Mouse (Mus musculus): ENCODE results near the gene Lrrc32.

Gene Lrrc32

DNA sequence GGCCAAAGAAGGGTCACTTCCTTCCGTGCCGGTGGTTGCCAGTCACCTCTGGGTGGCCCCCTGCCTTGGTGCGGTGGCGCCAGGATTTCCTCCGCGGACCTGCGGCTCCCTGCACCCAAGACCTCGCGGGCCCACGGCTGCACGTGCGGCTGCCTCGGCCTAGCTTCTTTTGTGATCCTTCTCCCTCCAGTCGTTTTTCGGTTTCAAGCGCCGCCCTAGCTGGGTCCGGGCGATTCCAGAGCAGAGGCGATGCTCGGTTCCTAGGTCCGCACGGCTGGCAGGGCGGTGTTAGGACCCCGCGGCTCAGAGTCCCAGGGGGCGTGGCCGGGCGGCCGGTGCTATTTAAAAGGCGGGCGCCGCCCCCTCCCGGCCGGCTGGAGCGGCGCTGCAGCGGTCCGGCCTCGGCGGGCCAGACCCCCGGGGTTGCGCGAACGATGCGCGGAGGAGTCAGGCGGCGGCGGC lies 571 bp downstream of the Lrrc32 start:
- no peak for DNase-seq

DNA sequence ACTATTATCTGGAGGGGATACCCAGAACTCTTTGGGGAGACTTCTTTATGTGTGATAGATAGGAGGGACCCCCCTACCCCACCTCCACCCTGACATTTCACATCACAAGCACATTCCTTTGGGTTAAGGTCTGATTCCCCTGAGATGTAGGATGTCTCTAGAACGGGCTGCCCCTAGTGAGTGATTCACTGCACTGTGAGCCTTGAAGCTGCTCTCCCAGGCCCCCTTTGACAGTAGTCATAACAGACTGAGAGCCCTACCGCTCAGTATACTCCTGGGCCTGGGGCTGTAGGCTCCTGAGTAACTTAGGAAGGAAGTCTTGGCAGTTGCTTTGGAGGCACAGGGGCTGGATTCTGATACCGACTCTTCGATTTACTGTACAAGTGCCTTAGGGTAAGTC lies 1.2 kb downstream of the Lrrc32 start:
- no peak for DNase-seq

DNA sequence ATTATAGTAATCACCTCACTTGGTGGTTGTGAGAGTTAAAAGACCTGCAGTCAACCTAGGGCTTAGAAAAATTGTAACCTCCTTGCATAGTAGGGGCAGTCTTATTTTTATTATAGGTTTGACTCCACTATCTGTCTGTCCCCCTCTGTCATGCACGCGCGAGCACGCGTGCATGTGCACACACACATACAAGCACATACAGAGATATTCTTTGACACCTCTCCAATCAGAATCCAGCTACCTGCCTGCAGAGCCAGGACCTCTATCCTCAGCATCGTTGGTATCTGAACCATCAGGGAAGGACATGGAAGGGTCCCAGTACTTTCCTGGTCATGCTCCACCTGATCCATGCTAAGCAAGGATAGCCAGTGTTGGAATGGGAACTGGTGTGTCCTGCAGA lies 1.8 kb downstream of the Lrrc32 start:
- DNase-seq = no peak

DNA sequence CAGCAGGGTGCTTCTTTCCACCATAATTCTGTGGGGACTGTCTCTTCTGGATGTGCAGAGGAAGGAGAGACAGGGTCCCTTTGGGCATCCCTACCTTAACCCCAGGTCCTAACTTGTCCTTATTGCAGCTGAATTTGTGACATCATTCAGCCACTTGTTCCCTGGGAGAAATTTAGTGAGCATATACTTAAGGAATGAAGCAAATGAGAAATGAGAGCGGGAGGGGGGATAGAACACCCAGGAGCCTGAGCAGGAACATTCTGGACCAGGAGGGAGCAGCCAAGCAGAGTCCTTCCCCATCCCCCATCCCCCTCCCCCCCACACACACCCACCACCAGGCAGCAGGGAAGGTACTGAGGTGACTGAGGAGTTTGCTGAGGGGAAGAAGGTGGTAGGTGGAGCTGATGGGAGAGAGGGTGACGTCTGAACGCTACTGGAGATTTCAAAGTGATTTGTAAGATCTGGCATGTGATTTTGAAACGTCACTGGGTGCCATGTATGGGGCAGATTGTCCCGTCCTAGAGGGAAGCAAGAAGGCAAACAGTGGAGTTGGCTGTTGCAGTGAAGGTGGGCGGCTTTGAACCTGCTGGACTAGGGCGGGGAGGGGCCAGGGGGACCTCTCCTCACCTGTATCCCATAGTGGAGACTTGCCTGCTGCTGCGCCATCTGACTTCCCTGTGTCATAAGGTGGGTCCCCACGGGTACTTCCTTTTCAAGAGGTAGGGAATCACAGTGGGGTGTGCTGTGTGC lies 2.5 kb downstream of the Lrrc32 start:
- no peak for DNase-seq

DNA sequence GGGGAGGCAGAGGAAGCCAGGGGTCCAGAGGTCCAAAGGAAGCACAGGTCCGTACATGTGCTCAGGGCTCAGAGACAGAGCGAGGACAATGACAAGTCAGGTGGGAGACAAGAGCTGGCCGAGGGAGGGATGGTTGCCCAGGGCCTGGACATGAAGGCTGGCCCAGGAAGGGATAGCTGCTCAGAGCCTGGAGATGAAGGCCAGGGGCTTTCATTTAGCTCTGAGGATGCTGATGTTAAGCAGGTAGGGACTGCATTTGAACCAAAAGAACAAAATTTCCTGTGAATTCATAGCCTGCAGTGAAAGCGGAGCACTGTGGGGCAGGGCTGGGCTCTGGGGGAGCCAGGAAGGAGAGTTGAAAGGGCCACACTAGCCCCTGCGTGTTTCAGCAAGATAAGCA lies 3.2 kb downstream of the Lrrc32 start:
- no peak for DNase-seq

DNA sequence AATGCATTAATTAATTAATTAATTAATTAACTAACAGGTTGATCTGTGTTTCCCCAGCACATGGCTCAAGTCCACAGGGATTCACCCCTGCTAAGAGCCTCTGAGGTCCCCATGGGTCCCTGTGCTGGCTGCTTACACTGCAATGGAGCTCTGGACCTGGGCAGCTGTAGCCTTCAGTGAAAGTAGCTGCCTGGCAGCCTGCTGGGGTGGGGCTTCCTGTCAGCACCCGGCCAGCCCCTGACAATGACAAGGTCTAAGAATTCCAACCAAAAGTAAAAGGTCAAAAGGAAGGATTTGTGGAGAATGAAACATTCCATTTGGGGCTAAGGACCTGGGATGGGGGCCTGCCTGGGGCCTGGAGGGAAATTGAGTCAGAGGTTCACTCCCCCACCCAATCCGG lies 4.2 kb downstream of the Lrrc32 start:
- no peak for DNase-seq

DNA sequence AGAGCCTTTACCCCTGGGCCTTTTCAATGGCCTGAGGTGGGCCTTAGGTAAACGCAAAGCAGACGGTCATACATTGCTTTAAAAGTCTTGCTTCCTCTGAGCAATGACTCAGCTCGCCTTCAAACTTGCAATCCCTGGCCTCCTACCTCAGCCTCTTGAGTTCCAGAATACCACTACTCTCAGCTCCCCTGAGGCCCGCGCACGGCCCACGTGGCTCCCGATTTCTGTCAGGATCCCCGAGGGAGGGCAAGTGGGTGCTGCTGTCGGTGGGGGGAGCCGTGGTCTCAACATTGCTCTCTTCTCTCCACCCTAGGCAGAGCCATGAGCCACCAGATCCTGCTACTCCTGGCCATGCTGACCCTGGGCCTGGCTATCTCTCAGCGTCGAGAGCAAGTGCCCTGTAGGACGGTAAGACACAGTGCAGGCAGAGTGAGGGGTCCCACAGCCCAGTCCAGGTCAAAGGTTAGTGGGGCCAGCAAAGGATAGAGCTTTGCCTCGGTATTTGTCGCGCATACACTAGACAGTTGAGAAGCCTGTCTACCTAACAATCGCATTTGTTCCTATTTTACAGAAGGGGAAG lies 4.9 kb downstream of the Lrrc32 start:
- DNase-seq = no peak

DNA sequence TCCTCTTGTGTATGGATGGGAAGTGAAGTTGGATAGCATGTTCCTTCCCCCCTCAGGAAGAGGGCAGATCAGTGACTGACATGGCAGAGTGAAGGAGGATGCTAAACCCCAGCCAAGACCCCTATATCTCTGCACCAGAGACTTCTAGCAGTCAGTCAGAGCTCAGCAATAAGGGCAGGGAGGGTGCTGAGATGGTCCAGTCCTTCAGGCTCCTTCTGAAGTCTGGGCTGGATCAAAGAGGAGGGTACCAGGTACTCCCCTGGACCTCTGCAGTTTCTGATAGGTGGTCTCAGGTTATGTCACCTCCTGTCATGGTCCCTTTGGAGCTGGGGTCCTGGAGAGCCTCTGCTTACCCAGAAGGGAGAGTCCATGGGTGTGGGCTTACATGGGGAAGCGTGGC lies 6.5 kb downstream of the Lrrc32 start:
- no peak for DNase-seq

DNA sequence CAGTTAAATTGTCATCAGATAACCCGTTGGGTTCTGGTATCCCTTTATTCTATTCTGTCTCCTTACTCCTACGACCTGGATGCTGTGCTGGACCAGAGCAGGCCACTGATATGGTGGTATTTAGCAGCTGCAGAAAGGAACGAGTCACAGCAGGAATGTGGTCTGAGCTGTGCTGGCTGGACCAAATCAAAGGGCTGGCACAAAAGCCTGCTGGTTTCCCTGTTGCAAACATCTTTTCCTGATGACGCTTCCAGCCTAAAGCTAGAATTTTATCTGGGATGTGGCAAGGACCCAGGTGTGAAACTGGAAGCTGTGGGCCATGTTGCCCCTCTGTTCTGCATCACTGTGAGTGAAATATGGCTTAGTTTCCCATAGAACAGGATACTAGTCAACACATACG lies 8.4 kb downstream of the Lrrc32 start:
- no peak for DNase-seq

DNA sequence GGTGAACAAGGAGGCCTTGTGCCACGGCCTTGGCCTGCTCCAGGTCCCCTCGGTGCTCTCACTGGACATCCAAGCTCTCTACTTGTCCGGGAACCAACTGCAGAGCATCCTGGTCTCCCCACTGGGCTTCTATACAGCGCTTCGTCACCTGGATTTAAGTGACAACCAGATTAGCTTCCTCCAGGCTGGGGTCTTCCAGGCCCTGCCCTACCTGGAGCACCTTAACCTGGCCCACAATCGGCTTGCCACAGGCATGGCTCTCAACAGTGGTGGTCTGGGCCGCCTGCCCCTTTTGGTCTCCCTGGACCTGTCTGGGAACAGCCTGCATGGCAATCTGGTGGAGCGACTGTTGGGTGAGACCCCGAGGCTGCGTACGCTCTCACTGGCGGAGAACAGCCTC lies 9.0 kb downstream of the Lrrc32 start:
- no peak for DNase-seq

DNA sequence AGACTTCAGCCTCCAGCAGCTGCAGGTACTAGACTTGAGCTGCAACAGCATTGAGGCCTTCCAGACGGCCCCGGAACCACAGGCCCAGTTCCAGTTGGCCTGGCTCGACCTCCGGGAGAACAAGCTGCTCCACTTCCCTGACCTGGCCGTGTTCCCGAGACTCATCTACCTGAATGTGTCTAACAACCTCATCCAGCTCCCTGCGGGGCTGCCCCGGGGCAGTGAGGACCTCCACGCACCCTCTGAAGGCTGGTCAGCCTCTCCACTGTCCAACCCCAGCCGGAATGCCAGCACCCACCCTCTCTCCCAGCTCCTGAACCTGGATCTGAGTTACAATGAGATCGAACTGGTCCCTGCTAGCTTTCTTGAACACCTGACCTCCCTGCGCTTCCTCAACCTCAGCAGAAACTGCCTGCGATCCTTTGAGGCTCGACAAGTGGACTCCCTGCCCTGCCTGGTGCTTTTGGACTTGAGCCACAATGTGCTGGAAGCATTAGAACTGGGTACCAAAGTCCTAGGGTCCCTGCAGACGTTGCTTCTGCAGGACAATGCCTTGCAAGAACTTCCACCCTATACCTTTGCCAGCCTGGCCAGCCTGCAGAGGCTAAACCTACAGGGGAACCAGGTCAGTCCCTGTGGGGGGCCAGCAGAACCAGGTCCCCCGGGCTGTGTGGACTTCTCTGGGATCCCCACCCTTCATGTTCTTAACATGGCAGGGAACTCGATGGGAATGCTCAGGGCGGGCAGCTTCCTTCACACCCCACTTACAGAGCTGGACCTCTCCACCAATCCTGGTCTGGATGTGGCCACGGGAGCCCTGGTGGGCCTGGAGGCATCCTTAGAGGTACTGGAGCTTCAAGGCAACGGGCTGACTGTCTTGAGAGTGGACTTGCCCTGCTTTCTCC lies 9.8 kb downstream of the Lrrc32 start:
- peak; percentile 78 for DNase-seq

DNA sequence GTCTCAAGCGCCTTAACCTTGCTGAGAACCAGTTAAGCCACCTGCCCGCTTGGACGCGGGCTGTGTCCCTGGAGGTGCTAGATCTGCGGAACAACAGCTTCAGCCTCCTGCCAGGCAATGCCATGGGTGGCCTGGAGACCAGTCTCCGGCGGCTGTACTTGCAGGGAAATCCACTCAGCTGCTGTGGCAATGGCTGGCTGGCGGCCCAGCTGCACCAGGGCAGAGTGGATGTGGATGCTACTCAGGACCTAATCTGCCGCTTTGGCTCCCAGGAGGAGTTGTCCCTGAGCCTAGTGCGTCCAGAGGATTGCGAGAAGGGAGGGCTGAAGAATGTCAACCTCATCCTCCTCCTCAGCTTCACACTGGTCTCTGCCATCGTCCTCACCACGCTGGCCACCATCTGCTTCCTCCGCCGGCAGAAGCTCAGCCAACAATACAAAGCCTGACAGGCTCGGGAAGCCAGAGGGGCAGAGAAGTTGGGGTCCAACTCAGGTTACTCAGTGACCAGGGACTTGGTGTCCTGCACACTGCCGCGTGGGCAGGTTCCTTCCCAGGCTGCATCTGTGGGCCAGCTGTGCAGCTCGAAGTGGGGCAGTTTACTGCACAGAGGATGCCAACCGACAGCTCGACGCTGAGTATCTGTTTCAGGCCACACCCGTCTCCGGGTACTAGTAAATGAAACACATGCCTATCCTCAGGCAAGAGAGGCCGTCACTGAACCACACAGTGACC lies 10.6 kb downstream of the Lrrc32 start:
- DNase-seq = peak; percentile 56

DNA sequence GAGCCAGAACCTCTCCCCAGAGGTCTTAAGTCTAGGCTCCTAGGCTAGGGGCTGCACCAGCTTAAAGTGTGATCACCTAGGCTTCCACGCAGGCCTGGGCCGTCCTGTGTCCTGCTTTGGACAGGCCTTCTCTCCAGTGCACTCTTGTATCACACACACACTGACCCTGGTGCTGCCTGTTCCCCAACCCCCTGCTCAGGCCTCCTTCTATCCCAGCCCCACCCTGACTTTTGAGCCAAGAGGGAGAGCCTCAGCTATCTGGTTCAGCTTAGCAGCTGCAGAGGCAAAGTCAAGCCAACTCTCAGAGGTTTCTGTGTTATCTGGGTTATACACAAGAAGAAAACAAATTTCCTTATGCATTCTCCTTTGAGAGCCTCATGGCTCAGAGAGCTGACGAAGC lies 11.4 kb downstream of the Lrrc32 start:
- DNase-seq = no peak

DNA sequence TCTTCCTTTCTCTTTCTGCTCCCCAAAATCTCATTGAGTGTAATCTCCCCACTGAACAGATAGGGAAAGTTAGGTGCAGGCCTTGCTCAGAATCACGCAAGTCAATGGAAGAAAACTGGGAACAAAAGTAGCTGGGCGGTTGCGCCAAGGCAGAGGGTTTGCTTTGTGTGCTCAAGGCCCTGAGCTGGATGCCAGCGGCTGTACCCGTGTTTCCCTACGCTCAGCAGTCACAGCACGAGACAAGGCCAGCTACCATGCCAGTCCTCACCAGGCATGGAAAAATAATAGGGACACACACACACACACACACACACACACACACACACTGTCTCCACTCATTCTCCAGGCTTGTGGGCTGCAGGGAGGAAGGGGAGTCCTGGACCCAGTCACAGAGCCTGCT lies 12.0 kb downstream of the Lrrc32 start:
- no peak for DNase-seq

DNA sequence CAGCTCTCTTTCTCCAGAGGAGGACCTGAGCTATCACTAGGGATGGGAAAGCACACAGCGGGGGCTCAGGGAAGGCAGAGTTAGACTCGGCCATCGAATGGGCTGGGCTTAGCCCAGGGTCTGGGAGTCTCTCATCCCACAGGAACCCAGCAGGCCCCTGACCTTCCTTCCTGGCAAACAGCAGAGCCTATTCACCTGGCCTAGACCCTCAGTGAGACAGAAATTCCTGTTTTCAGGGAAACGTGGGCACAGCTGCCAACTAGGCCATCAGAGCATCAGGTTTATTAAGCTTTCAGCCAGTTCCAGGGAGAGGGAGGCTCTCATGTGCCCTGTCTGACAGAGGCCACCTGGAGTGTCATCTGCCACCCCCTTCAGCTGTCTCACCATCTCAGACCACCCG lies 13.8 kb downstream of the Lrrc32 start:
- no peak for DNase-seq

DNA sequence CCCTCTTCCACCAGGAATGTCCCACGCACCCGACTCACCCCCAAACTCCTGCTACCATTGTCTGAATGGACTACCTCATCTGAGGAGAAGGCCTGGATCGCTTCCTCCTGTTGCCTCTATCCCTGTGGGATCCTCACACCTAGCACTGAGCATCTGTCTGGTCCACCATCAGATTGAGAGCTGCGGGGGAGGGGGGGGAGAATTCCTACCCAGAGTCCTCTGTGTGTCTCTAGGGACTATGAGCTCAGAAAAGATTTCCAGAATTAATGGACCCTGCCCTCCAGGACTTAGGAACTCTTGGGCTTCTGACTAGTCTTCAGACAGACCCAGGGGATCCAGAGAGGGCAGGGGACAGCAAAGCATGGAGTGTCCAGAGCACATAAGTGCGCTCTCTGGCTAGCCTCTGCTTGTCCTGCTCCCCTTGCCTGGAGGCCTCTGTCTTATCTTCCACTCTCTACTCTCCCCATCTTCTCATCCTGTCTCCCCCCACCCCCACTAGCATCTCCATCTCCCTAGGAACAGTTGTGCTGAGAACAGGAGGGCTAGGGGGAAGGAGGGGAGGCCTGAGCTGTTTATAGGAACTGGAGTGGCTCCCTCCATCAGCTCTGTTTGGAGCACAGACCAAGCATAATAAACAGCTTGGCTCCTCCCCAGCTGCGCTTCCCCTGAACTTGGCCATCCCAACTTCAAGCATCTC lies 15.0 kb downstream of the Lrrc32 start:
- DNase-seq = no peak

DNA sequence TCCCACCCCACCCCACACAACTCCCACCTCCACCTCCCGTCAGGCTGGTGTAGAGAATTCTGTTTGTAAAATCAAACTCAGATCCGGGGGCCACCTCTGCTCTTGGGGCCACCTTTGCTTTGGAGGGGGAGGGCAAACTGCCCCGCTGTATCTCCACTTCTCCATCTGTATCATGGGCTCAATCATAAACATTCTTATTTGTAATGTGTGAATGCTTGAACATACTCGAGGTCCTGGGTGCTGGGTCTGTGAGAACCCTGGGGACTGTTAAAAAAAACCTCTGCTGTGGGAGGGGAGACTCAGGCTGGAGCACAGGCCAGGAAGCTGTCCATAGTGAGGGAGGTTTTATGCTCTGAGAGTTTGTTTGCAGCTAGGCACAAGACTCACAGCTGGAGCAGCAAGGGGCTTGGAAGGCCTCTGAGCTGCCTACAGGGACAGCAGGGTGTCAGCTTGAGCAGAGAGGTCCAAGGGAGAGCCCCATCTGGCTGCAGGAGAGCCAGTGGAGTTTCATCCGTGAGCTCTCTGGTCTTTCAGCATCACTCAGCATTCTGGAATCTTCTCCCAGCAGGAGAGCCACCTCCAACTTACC lies 15.7 kb downstream of the Lrrc32 start:
- DNase-seq = no peak

DNA sequence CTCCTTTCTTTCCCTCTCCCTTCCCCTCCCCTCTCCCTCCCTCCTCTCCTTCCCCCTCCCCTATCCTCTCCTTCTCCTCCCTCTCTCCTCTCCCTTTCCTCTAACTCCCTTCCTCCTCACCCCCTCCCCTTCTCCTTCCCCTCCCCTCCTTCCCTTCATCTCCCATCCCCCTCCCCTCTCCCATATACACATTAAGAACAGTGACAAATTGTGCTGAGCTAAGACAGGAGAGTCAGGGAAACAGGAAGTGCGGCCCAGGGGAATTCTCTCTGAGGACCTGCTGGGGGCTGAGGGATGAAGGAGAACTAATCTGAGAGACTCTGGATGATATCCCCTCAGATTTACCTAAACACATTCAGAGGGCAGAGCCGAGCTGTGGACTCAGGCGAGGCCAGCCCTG lies 16.6 kb downstream of the Lrrc32 start:
- DNase-seq = no peak

DNA sequence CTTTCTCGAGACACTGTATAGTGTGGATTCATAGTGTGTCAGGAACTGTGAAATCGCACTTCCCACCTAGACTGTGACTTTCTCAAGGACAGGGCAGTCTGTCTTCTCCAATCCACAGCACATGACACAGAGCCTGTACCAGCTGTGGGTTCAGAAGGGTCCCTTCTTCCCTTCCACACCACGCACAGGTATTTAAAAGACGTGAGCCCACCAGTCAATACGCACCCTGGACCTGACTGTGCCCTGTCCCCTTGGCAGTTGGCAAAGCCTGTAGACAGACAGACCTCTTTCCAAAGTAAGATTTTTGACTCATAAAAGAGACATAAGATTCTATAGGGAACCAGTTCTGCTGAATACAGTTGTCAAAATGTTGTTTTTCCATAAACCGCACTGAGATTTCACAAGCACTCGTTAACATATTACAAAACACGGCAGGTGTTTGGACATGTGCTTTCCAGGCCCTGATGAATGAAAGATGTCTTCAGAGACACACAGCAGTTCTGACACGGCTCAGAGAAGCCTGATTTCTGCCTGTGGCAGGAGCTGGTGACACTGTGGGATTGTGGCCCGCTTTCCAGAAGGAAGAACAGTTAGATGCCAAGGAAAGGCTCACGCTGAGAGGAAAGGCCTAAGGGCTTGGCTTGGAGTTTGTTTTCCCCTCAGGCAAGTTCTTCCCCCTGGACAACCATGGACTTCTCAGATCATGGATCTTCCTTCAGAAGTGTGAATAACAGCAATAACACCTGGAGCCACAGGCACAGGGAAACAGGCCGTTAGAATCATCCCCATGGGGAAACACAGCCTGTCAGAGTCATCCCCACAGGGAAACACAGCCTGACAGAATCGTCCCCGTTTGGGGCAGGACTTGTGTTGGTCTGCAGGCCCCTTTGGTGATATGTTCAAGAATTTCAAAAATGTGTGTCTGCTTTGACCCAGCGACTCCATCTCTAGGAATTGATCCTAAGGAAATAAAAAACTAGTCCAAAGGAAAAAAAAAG lies 22.2 kb downstream of the Lrrc32 start:
- no peak for DNase-seq

DNA sequence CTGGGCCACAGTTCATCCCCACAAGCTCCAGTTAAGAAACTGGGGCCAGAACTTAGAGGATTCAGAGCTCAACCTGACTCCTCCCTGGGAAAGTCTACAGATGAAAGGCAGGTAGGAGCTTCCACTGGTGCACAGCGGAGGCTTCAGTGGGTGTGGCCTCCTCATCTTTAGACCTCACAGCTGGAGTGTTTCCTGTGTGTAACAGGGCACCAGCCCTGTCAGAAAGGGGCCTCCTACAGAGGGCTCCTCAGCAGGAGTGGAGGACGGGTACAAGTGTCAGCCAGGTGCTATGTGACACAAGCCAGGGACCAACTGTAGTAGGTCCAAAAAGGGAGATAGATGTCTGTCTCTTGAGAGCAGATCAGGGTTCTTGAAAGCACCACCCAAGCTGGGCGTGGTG lies 24.2 kb downstream of the Lrrc32 start:
- no peak for DNase-seq

DNA sequence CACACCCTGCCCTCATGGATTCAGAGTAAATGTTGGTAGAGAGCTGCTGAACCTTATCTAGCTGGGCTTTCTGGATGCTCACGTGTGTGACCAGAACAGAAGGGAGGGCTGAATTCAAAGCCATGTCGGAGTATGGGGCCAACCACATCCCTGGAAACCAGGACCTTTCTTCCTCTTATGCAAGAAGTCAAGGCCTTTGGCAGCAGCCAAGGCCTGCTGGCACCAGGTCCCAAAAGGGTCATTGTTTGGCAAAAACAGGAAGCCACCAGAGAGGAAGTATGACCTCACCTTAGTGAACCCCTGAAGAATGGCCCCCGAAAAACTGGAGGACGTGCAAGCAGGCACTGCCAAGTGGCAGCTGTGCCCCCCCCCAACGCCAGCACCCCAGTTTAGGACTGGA lies 33.5 kb downstream of the Lrrc32 start:
- no peak for DNase-seq

All from cerebellum, adult 9-10 months (tissue).